Mouse (Mus musculus): ENCODE measurements around the gene Olfr1493-ps1. TPM values are rescaled to one million over a fixed set of nuclear protein-coding genes. Genes with fewer than 3 reads are reported as not detected.

Olfr1493-ps1 gene
- polyA plus RNA-seq (2012; fragmentation: generic; extraction: Trizol) = not detected

DNA sequence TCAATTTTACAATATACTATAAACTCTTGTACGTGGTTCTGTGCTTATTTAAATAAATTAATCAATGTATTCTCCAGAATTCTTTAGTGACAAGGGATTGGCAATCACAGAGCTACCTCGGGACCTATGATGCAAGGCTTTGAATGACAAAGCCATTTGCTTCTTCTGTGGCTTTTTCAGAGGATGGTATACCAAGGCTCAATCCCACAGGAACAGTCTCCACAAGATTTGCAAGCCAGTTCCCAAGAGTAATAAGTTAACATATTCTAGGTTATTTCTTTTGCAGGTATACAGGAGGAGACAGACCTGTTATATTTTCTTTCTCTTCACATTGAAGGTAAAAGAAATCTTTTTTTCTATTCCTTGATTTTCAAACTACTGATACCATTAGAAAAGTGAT is at the start of gene Olfr1493-ps1:
Gene Olfr1493-ps1, plus strand, starts transcription at position 301 of the 400 bp plus-strand sequence.

DNA sequence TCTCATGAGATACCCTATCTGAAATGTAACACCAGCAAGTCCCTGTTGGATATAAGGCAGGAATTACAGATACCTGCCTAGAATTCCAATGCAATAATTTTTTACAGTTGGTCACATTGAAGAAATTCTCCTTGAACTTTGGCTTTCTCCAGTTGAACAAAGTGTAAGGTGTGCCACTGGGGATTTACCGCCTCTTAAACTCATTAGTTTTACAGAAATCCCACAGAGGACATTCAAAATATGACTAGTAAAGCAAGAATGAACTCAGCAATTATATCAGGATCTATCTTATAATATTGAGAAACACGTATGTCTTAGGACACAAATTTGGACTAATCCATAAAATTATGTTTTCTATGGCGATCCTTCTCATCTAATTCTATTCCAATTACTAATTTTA is 26.1 kb upstream of the Olfr1493-ps1 start, which contains the start of gene Olfr1491:
Gene Olfr1491, plus strand, starts transcription at position 301 of the 400 bp plus-strand sequence.

DNA sequence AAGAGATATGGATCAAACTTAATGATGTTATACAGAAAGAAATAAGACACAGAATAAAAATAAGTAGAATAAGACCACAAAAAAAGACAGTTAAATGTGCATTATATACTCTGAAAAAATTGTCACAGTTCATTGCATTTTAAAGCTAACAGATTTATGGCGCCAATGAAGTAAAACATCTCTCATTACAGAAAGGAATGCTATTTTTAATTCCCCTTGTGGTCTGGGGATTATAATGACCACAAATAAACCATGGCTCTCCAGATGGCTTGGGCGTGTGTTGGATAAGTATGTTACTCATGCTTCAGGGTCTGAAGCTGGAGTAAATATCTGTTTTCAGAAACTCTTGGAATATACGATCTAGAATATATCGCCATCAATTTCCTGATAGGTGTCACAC is 16.4 kb downstream of the Olfr1493-ps1 start, which contains the start of gene Olfr1494:
Gene Olfr1494, plus strand, starts transcription at position 301 of the 400 bp plus-strand sequence.

DNA sequence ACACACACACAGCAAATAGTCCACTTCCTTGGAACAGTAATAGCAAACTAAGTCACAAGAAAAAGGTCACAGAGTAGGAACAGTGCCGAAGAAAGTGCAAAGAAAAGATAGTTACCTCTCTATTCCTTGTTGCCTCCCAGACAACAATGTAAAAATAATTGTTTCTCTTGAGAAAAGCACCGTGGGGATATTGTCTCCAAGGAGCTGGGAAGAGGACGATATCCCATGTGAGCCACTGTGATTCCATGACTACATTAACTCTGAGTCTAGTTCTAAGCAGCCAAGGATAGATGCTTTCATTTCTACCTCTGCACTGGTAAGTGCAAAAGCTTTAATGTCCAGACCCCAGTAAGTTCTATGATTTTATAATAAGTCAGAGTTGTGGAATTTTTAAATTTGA is 41.2 kb downstream of the Olfr1493-ps1 start, which contains the start of gene Olfr1495:
Gene Olfr1495, plus strand, starts transcription at position 301 of the 400 bp plus-strand sequence.

DNA sequence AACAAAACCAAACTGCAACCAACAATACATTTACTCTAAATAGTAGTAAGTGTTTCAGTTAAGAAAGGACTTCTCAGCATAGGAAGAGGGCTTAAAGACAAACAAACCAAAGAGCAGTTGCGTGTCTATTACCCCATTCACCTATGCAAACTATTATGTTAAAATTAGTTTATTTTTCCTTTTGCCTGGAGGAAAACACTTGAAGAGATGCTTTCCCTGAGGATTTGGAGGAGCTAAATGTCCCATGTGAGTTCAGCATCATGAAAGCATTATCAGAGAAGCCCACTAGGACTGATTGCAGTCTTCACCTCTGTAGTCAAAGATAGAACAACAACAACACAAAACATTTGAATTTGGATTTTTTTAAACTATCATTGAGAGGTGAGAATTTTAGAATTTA is 54.5 kb downstream of the Olfr1493-ps1 start, which contains the start of gene Olfr1496:
Gene Olfr1496, plus strand, starts transcription at position 301 of the 400 bp plus-strand sequence.

Other genes with a start within 250 kb of the Olfr1493-ps1 start
- not detected for gene Olfr1475, start 243.1 kb upstream of the Olfr1493-ps1 start, polyA plus RNA-seq (2012; fragmentation: generic; extraction: Trizol)
- gene Olfr1477, start 222.7 kb upstream of the Olfr1493-ps1 start, polyA plus RNA-seq (2012; fragmentation: generic; extraction: Trizol) = not detected
- gene Olfr1480, start 195.4 kb upstream of the Olfr1493-ps1 start, polyA plus RNA-seq (2012; fragmentation: generic; extraction: Trizol) = not detected
- gene Olfr1484, start 139.8 kb upstream of the Olfr1493-ps1 start, polyA plus RNA-seq (2012; fragmentation: generic; extraction: Trizol) = not detected
- not detected for gene Olfr1487, start 105.9 kb upstream of the Olfr1493-ps1 start, polyA plus RNA-seq (2012; fragmentation: generic; extraction: Trizol)
- gene Olfr1489, start 91.7 kb upstream of the Olfr1493-ps1 start, polyA plus RNA-seq (2012; fragmentation: generic; extraction: Trizol) = not detected
- not detected for gene Olfr1490, start 72.2 kb upstream of the Olfr1493-ps1 start, polyA plus RNA-seq (2012; fragmentation: generic; extraction: Trizol)
- not detected for gene Olfr1491, start 26.0 kb upstream of the Olfr1493-ps1 start, polyA plus RNA-seq (2012; fragmentation: generic; extraction: Trizol)
- gene Olfr1494, start 16.4 kb downstream of the Olfr1493-ps1 start, polyA plus RNA-seq (2012; fragmentation: generic; extraction: Trizol) = not detected
- gene Olfr1495, start 41.3 kb downstream of the Olfr1493-ps1 start, polyA plus RNA-seq (2012; fragmentation: generic; extraction: Trizol) = not detected
- gene Olfr1496, start 54.6 kb downstream of the Olfr1493-ps1 start, polyA plus RNA-seq (2012; fragmentation: generic; extraction: Trizol) = not detected
- gene Olfr1497, start 74.9 kb downstream of the Olfr1493-ps1 start, polyA plus RNA-seq (2012; fragmentation: generic; extraction: Trizol) = not detected
- gene Olfr1499, start 96.2 kb downstream of the Olfr1493-ps1 start, polyA plus RNA-seq (2012; fragmentation: generic; extraction: Trizol) = not detected
- gene Olfr1500, start 107.2 kb downstream of the Olfr1493-ps1 start, polyA plus RNA-seq (2012; fragmentation: generic; extraction: Trizol) = not detected
- not detected for gene Olfr1501, start 127.4 kb downstream of the Olfr1493-ps1 start, polyA plus RNA-seq (2012; fragmentation: generic; extraction: Trizol)
- not detected for gene Olfr1502, start 138.5 kb downstream of the Olfr1493-ps1 start, polyA plus RNA-seq (2012; fragmentation: generic; extraction: Trizol)
- not detected for gene Olfr1504, start 174.7 kb downstream of the Olfr1493-ps1 start, polyA plus RNA-seq (2012; fragmentation: generic; extraction: Trizol)
- gene Olfr1505, start 190.3 kb downstream of the Olfr1493-ps1 start, polyA plus RNA-seq (2012; fragmentation: generic; extraction: Trizol) = not detected

Data from C3H10T1/2 (cell line).